Mouse (Mus musculus): Measurements from ENCODE around the gene Efnb3.

The Efnb3 gene

DNA sequence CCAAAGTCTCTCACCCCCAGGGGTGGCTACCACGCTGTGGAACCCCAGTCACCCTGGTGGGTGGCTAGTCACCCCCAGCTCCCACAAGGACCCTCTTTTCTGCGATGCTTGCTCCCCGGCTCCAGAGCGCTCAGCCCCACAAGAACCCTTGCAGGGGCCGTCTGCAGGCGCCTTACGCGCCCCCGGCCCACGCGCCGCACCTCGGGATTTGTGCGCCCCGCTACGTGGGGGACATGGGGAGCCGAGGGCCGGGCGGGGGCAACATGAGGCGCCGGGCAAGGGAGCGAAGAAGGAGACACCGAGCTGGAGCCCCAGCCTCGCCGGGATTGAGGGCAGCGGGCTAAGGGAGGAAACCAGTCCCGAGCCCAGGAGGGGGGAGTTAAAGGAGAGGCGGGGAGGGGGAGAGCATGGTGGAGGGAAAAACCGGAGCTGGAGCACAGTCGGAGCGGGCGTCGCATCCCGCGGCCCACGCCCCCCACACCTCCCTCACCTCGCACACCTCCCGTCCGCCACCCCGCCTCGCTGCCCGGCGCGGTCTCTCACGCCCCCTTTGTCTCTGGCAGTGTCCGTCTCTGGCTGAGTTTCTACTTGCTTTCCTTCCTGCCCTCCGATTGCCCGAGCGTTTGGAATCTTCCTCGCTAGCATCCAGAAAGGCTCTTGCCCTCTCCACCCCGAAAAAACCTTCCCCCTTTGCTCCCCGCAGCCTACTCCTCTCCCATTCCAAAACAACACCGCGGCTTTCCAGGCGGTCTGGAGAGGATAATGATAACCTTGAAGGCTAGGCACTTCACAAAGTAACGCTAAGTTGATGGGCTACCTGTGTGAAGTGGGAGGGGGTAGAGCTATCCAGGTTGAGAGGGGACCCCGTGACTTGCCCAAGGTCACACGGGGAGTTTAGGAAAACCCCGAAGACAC is at the start of gene Efnb3:
TSS of gene Efnb3 (minus strand) at position 355 of the 915 bp plus-strand sequence.
- no peak for DNase-seq

DNA sequence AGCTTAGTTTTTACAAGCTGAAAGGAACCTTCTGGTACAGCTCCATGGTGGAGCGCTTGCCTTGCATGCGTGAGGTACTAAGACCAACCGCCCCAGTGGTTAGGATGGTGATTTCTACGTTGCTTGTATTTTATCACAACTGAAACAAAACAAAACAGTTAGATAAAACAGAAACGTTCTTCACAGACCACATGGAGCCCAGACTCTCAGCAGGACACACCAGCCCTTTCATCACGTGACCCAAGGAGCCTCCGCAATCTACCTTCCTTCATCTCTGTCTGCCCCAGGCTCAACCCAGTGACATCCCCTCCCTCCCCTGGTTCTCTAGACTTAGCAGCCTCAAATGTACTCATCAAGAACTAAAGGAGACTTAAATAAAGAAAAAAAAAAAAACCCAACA is 49.4 kb upstream of the Efnb3 start:
- no peak for DNase-seq

DNA sequence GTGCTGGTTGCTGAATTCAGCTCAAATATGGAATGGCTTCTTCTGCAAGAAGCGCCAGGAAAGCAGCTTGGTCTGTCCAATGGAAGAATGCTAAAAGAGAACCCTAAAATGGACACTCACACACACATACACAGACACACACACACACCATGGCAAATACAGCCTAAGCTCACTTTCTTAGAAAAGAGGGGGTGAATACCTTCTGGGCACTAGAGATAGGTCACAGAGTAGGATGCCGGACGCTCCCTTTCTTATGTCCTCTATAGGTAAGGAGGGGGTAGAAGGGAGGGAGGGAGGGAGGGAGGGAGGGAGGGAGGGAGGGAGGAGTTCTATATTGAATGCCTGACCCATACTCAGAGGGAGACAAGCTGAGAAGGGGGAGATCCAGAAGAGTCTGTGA is 48.5 kb upstream of the Efnb3 start:
- no peak for DNase-seq

DNA sequence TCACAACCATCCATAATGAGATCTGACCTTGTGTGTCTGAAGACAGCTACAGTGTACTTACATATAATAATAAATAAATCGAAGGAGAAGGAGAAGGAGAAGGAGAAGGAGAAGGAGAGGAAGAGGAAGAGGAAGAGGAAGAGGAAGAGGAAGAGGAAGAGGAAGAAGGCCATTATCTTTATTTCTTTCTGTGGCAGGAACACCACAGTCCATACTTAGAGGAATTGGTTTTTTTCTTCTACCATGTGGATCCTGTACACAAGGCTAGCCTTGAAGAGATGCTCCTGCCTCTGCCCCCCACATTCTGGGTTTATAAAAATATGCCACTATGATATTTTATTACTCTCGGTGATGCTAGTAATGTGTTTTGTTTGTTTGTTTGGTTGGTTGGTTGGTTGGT is 46.8 kb upstream of the Efnb3 start:
- no peak for DNase-seq

DNA sequence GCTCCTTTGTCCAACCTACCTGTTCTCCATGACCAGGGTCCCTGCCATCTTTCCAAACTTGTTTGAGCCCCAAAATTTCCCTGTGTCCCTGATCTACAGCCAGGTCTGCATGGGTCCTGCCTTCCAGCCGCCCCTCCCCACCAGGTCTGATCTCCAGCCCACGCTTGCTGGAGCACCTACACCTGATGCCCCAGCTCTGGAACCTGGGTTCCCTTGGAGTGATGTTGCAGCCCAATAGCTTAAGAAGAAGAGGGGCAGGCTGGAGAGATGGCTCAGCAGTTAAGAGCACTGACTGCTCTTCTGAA is 46.4 kb upstream of the Efnb3 start:
- no peak for DNase-seq

DNA sequence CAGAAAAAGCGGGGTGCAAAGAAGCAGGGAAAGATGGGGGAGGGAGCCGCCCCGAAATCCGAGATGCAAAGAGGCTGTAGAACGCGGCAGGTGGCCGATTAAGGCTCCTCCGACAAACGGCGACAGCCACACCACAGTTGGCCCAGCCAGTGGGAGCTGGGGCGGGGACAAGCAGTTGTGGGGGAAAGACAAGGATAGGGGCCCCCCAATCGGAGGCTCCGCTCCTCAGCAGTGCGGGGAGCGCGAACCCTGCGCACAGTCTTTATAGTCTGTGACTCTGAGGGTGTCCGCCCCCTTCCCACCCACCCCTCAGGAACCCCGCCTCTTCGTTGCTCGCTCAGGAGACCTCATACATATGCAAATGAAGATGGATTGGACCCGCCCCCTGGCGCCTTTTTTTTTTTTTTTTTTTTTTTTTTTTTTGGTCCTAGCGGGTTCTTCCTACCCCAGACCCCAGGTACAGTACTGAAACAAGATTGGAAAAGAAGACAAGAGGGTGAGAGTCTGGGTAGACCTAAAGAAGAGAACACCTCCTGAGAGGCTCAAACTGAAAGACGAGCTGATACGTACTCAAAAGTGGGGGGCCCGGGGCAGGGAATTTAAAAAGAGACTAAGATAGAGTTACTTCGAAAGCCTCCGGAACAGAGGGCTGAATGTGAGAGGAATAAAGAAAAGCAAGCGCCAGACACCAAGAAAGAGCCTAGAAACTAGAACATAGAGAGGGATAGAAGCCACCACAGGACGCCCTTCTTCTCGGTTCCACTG is 45.9 kb upstream of the Efnb3 start, which contains the start of gene Atp1b2:
TSS of gene Atp1b2 (minus strand) at position 217 of the 765 bp plus-strand sequence.
- DNase-seq: peak; percentile 71 to 82

DNA sequence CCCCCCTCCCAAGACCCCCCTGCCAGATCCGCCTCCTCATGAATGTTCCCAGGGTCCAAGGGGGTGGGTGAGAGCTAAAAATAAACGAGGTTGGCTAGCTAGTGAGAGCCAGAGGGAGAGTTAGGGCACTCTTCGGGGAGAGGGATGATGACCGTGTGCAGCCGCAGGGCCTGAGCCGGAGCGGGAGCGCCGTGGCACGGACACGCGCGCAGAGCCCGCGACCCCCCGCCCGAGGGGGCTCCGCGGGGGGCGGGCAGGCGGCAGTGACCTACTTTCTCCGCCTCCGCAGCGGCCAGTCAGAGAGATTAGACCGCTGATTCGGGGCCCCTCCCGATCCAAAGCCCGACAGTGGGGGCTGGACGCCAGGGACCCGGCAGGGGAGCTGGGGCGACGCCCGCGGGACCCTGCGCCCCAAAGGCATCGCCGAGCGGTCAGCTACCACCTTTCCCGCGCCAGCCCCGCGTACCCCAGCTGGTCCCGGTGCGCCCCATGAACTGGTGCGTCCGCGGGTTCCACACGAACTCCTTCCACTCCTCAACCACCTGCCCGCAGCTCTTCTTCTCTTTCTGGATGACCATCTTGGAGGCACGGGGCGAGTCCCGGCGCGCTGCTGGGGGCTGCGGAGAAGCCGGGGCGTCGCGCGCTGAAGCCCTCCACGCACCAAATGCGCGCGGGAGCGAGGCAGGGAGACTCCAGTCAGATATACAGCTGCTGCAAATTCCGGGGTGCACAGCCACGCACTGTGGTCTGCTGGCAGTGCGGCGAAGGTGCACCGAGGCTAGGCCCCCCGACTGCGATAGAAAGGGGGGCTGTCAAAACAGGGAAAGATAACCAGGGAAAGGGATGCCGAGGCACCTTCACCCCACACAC is 45.0 kb upstream of the Efnb3 start:
- DNase-seq: peak in 1 of 2 experiments; percentile 46

DNA sequence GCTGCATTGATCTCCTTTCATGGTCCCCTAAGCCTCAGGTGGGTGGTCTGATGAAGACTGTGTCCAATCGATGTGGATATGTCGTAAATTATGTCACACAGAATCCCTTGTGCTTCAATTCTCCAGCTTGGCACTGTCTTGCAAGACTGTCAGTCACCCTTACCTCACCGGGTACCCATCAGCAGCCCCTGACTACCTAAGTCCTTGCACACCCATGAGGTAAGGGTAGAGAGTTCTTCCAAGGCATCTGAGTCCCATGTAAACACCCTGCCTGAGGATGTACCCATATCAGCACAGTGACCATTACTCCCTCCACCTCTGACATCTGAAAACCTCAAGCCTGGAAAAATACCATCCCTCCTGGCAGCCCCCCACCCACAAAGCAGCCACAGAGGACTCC is 44.3 kb upstream of the Efnb3 start:
- no peak for DNase-seq

DNA sequence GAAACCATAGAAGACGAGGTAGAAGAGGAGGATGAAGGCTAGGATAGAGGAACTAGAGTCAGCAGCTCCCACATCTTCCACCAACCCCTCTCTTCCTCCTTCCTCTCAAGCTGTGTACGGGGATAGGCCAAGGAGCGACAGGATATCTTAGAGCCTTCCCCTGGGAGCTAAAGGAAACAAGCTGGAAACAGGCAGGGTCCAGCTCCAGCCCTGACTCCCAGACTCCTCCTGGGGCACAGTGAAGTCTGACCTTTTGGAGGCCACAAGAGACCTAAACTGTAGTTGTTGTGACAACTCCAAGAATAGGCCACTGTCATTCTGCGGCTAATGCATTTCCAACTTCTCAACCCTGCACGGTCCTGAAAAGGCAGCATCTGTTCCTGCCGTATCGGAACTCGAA is 43.5 kb upstream of the Efnb3 start:
- DNase-seq: peak; percentile 22 to 67

DNA sequence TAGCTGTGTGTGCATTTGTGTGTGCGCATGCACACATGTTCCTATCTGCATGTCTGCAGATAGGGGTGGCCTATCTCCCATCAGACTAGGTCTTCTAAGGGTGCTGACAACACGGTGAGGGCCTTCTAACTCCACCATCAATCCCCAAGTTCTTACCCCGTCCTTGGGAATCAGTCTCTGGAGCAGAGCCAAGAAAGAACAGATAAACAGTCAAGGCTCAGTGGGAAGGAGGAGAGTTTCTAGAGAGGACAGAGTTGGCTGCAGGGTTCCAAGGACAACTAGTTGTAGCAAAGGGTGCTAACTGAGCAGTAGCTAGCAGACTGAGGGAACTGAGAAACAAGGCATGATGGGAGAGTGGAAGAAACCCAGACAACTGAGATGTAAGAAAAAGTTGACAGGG is 41.8 kb upstream of the Efnb3 start:
- DNase-seq: no peak

DNA sequence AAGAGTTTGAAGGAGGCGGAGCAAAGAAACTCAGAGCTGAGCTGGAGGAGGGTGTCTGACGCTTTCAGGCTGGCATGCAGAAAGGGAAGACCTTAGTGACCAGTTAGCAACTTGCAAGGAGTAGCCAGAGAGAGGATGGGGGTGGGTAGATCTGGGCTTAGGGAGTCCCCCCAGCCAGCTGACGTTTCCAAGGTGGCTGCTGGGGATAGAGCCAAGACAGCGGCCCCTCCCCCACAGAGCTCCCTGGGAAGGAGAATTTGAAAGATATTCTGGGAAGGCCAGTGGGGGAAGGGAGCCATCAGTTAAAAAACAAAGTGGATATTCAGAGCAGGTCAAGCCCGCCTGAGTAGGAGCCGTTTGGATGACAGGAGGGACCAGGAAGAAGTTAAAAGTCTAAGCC is 40.1 kb upstream of the Efnb3 start:
- peak; percentile 64 to 70 for DNase-seq

DNA sequence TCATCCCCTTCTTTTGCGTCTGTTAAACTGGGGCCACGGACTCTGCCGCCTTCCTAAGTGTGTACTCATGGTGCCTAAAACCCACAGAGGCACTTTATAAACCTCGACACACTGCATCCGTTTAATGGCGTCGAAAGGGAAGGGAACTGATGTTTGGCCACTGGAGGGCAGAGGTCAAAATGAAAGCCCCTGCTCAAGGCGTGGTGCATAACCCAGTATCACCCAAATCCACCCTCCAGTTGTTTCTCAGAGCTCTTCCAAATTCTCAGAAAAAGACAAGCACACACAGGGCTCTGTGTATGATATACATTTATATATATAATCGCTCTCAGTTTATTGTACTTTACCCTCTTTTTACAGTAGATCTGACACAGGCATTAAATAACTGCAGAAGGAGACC is 39.4 kb upstream of the Efnb3 start:
- no peak for DNase-seq

DNA sequence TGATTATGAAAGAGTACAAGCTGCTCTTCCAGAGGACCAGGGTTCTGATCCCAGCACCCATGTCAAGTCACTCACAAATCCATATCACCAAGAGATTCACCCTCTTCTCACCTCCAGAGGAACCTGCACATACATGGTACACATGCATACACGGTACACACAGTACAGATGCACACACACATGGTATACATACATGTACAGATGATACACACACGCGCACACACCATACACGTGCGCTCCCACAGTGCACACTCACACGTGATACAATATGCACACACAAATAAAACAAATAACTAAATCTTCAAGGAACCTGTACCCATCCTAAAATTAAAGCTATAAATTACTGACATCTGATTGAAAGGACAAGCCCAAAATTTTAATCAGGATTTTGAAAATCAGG is 34.8 kb upstream of the Efnb3 start:
- DNase-seq: no peak

DNA sequence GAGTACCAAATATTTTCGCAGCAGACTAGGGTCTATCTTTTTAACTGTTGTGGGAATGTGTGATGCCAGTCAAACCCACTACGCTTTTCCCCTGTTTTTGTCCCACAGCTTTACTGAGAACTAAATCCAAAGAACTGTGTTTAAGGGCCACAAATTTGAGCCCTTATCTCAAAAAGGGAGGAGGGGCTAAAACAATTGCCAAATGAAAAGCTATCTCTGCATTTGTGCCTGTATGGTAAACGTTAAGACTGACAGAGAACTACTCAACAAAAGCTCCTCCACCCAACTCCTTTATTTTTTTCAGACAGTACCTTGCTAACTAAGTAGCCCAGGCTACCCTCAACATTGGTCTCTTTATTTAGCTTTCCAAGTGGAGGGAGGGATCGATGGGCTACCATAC is 32.8 kb upstream of the Efnb3 start:
- DNase-seq: no peak

DNA sequence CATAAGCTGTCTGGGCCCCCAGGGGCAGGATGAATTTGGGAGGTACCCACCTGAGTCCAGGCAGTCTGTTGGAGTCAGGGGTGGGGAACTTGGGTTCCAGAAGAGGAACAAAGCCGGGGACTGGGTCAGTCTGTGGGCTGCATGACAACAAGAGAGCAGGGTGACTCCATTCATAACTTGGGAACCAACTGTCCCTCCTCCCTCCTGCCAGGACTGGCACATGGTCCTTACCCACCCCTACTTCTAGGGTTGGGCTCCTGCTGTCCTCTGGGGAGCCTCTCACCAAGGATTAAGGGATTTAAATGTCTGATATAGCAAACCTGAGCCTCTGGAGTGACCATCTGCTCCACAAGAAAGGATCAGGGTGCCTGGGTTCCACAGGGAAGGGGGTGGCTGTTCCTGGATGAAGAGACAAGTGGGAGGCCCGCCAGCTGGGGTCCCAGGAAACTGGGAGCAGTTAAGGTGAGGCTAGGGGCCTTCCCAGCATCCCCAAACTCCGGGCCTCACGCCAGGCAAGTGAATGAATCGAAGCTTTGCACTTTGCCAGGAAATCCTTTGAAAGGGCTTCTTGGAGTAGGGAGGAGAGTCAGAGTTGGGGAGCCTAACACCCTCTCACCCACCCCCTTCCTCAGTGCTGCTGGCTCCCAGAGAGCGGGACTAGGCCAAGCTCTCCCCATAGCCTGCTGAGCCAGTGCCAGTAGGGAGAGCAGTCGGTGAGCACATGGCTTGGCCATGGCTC is 32.1 kb upstream of the Efnb3 start:
- no peak for DNase-seq

DNA sequence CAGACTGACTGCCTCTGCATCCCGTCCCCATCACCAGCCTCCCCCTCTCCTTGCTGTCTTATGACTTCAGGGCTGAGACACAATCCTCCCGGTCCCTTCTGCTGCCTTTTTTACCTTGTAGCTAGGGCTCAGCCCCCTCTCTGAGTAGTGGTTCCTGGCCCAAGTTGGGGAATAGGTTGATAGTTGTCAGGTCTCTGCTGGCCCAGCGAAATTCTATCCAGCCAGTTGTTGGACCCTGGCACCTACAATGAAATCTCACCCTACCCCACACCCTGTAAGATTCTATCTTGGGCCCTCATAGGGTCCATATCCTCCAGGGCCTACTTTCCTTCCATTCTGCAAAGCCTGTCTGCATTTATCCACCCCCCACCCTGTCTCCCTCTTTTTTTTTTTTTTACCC is 31.4 kb upstream of the Efnb3 start:
- no peak for DNase-seq

DNA sequence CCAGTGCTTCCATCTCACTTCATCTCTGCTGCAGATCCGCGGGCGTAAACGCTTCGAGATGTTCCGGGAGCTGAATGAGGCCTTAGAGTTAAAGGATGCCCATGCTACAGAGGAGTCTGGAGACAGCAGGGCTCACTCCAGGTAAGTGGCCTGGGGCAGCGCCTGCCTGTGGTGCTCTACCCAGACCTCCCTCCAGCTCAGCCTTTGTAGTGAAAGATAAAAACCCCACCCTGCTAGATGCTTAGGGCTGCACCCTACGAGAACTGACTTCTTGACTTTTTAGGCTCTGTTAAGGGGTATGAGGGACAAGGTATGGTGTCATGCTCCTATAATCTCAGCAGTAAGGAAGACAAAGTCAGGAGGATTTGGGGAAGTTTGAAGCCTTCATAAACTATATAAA is 30.6 kb upstream of the Efnb3 start:
- DNase-seq: no peak

DNA sequence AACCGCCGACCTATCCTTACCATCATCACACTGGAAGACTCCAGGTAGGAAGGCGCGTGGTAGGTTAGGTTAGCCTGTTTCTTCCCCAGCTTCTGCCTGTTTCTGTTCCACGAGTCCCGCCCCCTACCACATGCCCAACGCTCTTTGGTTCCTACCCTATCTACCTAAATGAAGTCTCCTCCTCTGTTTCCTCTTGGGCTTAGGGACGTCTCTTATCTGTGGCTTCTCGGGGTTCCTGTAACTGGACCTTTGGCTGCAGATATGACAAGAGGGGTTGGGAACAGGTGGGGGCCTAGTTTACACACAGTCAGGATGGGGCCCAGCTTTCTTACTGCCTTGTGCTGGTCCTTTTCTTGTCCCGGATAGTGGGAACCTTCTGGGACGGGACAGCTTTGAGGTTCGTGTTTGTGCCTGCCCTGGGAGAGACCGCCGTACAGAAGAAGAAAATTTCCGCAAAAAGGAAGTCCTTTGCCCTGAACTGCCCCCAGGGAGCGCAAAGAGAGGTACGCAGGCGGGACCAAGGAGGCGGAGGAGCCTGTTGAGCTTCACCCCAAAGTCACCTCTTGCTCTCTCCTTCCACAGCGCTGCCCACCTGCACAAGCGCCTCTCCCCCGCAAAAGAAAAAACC is 29.3 kb upstream of the Efnb3 start:
- no peak for DNase-seq

DNA sequence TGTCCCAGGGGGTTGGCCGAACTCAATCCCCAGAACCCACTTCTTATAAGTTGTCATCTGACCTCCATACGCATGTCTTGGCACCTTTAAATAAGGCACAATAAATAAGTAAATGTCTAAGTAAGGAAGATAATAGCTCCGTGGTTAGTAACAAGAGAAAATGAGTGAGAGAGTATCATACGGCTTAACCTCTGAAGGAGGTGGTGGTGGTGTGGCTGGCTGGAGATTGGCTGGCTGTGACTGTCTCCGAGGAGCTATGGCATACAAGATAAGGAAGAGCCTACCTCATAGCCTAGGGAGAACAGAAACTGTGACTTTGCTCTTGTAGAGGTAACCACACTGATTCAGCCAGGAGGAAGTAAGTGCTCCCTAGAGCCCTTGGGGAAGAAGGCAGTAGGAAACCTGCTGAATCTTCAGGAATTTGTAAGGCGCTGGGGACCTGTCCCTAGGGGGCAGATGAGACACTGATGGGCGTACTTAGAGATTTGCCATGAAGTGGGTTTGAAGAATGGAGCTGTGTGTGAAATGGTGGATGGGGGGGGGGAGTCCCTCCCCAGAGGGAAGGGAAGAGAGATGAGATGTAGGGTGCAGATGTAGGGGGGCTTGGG is 25.8 kb upstream of the Efnb3 start:
- no peak for DNase-seq

DNA sequence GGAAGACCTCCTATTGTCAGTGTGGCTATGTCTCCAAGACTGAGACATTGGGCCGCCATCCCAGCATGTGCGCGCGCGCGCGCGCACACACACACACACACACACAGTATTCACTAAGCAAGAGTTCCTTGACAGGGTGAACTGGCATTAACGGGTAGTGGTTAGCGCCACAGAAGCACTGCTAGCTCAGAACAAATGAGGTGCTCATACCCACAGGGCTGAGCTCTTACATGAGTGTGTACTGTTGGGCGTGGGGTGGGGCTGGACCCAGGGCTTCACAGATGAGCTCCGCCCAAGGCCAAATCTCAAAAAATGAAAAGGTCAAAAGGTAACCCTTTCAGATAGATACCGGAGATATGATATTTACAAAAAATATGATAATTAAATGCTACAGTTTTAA is 24.9 kb upstream of the Efnb3 start:
- no peak for DNase-seq

DNA sequence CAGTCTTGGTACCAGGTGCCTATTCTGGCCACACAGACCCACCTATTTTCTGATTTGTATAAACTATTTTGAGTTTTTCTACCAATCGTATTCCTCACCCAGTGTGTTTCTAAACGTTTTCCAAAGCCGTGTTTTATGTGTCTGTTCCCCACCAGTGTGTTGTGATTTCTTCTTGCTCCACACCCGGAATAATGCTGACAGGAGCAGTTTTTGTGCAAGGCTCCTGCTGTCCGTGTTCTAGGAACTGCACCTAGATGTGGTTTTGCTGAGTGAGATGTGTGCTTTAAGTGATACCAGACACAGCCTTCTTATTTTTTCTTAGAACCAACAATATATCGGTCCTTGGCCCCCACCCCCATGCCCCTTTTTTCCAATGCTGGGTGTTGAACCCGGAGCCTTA is 24.0 kb upstream of the Efnb3 start:
- no peak for DNase-seq
